Mouse (Mus musculus): ENCODE measurements around the gene Dctn5. TPM values are rescaled to one million over a fixed set of nuclear protein-coding genes. Genes with fewer than 3 reads are reported as not detected.

Gene Dctn5
- polyA plus RNA-seq, 1 experiment = 80.2 TPM

GRCm38 (mm10) chr7:122191097-122191496 is 58.3 kb downstream of the Dctn5 start:
- no peak overlapping the region for H3K4me3 ChIP-seq (ENCODE audit: insufficient read depth, low read length)
- TF ChIP-seq CTCF (IDR thresholded peaks at IDR 0.05; ENCODE audit: borderline replicate concordance, insufficient read depth, low read length) (no peak), POLR2A (IDR thresholded peaks at IDR 0.05; ENCODE audit: low read depth, low read length) (no peak)
- H3K27ac ChIP-seq (ENCODE audit: insufficient read depth, low read length) = no peak overlapping the region
- H3K4me1 ChIP-seq (ENCODE audit: control insufficient read depth, insufficient read depth, low read length) = no peaks in the 10 kb centered on the region

- Histone ChIP-seq H3K4me3 (ENCODE audit: insufficient read depth, low read length) (no peak overlapping the region), H3K4me1 (ENCODE audit: control insufficient read depth, insufficient read depth, low read length) (no peaks in the 10 kb centered on the region), H3K27ac (ENCODE audit: insufficient read depth, low read length) (no peak overlapping the region)
- TF ChIP-seq POLR2A (IDR thresholded peaks at IDR 0.05; ENCODE audit: low read depth, low read length) = no peak
- TF ChIP-seq CTCF (IDR thresholded peaks at IDR 0.05; ENCODE audit: borderline replicate concordance, insufficient read depth, low read length) = no peak
Measured at GRCm38 (mm10) chr7:122193919-122194318, 61.1 kb downstream of the Dctn5 start.

- TF ChIP-seq POLR2A (IDR thresholded peaks at IDR 0.05; ENCODE audit: low read depth, low read length) = no peak
- no peak for TF ChIP-seq CTCF (IDR thresholded peaks at IDR 0.05; ENCODE audit: borderline replicate concordance, insufficient read depth, low read length)
- H3K4me3 ChIP-seq (ENCODE audit: insufficient read depth, low read length) = no peak overlapping the region
- no peaks in the 10 kb centered on the region for H3K4me1 ChIP-seq (ENCODE audit: control insufficient read depth, insufficient read depth, low read length)
- H3K27ac ChIP-seq (ENCODE audit: insufficient read depth, low read length) = no peak overlapping the region
Measured at GRCm38 (mm10) chr7:122196771-122197170, 63.9 kb downstream of the Dctn5 start.

GRCm38 (mm10) chr7:122197306-122197705 is 64.5 kb downstream of the Dctn5 start:
- no peak overlapping the region for H3K27ac ChIP-seq (ENCODE audit: insufficient read depth, low read length)
- H3K4me1 ChIP-seq (ENCODE audit: control insufficient read depth, insufficient read depth, low read length) = no peaks in the 10 kb centered on the region
- no peak for TF ChIP-seq CTCF (IDR thresholded peaks at IDR 0.05; ENCODE audit: borderline replicate concordance, insufficient read depth, low read length)
- TF ChIP-seq POLR2A (IDR thresholded peaks at IDR 0.05; ENCODE audit: low read depth, low read length) = no peak

More at GRCm38 (mm10) chr7:122197306-122197705, 64.5 kb downstream of the Dctn5 start:
- H3K4me3 ChIP-seq (ENCODE audit: insufficient read depth, low read length) = no peak overlapping the region

Other genes with a start within 250 kb of the Dctn5 start
- 14.0 and 16.3 TPM in 2 replicates for gene Cog7, start 151.3 kb upstream of the Dctn5 start, polyA plus RNA-seq (2011; ENCODE audit: insufficient read length, low read depth, missing spikeins)
- 48.8 and 60.1 TPM in 2 replicates for gene Gga2, start 111.8 kb upstream of the Dctn5 start, polyA plus RNA-seq (2011; ENCODE audit: insufficient read length, low read depth, missing spikeins)
- gene Ubfd1, start 65.9 kb upstream of the Dctn5 start, polyA plus RNA-seq (2011; ENCODE audit: insufficient read length, low read depth, missing spikeins) = 47.0 and 50.0 TPM in 2 replicates
- 4.0 and 4.2 TPM in 2 replicates for gene Ears2, start 65.8 kb upstream of the Dctn5 start, polyA plus RNA-seq (2011; ENCODE audit: insufficient read length, low read depth, missing spikeins)
- gene Ndufab1, start 31.2 kb upstream of the Dctn5 start, polyA plus RNA-seq (2011; ENCODE audit: insufficient read length, low read depth, missing spikeins) = 137 and 149 TPM in 2 replicates
- 4.0 and 4.8 TPM in 2 replicates for gene Palb2, start 56 bp upstream of the Dctn5 start, polyA plus RNA-seq (2011; ENCODE audit: insufficient read length, low read depth, missing spikeins)
- gene Plk1, start 26.4 kb downstream of the Dctn5 start, polyA plus RNA-seq (2011; ENCODE audit: insufficient read length, low read depth, missing spikeins) = 36.6 and 44.3 TPM in 2 replicates
- not detected in 2 replicates for gene Ern2, start 53.2 kb downstream of the Dctn5 start, polyA plus RNA-seq (2011; ENCODE audit: insufficient read length, low read depth, missing spikeins)
- not detected in 2 replicates for gene Chp2, start 86.5 kb downstream of the Dctn5 start, polyA plus RNA-seq (2011; ENCODE audit: insufficient read length, low read depth, missing spikeins)
- gene Prkcb, start 155.7 kb downstream of the Dctn5 start, polyA plus RNA-seq (2011; ENCODE audit: insufficient read length, low read depth, missing spikeins) = 1.0 TPM in 1 of 2 replicates, not detected in the other

Data from embryonic fibroblast, embryonic 13.5 days (primary cell).